7 mouse cellular contexts compared by ENCODE assay signal in the genomic region with DNA sequence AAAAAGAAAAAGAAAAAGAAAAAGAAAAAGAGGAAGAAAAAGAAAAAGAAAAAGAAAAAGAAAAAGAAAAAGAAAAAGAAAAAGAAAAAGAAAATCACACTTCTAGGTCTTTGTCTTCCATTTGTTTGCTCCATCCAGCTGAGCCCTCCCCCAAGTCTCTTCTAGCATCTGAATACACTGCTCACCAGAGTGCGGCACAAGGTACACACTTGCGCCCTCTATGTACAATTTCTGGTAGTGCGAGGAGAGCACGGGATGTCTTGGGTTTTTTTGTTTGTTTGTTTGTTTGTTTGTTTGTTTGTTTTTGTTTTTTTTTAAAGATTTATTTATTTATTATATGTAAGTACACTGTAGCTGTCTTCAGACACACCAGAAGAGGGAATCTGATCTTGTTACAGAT. TPM values are rescaled to one million over a fixed set of nuclear protein-coding genes. Genes with fewer than 3 reads are reported as not detected.
A peak's percentile ranks its signal among the peaks of the same experiment; 100 is the strongest.
DNase-seq lines count a peak whose midpoint lies in the region; ATAC-seq and TF ChIP-seq lines count a peak whose summit lies in the region.
"Not testable (repeated sequence)": the region's sequence is repeated elsewhere in the genome, so short reads cannot be mapped to it uniquely, and the experiment has no call there.

No protein-coding gene starts in this region.

- ATAC-seq in embryonic facial prominence, embryonic 11.5 days (replicated peaks; ENCODE audit: insufficient number of reproducible peaks, low FRiP score, low TSS enrichment, low read depth); intestine, postnatal 0 days; liver, embryonic 14.5 days (ENCODE audit: insufficient read depth); stomach, postnatal 0 days (ENCODE audit: low FRiP score, low TSS enrichment): not testable (repeated sequence)
- peak; percentile 51 for ATAC-seq in megakaryocyte progenitor cell, adult 5-6 weeks (replicated peaks; ENCODE audit: poor library complexity)

- DNase-seq in brain, adult 2 months (ENCODE audit: low read depth, low spot score), result peak; percentile 26
- DNase-seq in embryonic facial prominence, embryonic 11.5 days (ENCODE audit: low spot score), result peak; percentile 11
- not testable (repeated sequence) for DNase-seq in liver, embryonic 14.5 days (ENCODE audit: low read depth in 3 of 3, low spot score in 3 of 3); stomach, postnatal 0 days (ENCODE audit: low spot score)

- WGBS in embryonic facial prominence, embryonic 11.5 days, result 56% methylated on average over 4 of the region's 4 CpGs
- WGBS in intestine, postnatal 0 days, result 62% methylated on average over 4 of the region's 4 CpGs
- WGBS in liver, embryonic 14.5 days (ENCODE audit: insufficient replicate concordance), result 36% methylated on average over 4 of the region's 4 CpGs
- WGBS in stomach, postnatal 0 days, result 58% methylated on average over 4 of the region's 4 CpGs

- not testable (repeated sequence) for H3K9ac ChIP-seq in ES-Bruce4 (ENCODE audit: low read depth, poor library complexity, severe bottlenecking); embryonic facial prominence, embryonic 11.5 days (replicated peaks; ENCODE audit: low read length); intestine, postnatal 0 days (ENCODE audit: low read depth, low read length); liver, embryonic 14.5 days (replicated peaks); stomach, postnatal 0 days (ENCODE audit: low read length)

- H3K4me2 ChIP-seq in embryonic facial prominence, embryonic 11.5 days (ENCODE audit: low read depth, low read length); intestine, postnatal 0 days (replicated peaks; ENCODE audit: low read depth); liver, embryonic 14.5 days (ENCODE audit: low read depth); stomach, postnatal 0 days (replicated peaks; ENCODE audit: low read depth): not testable (repeated sequence)

- H3K4me3 ChIP-seq in ES-Bruce4 (ENCODE audit: low read depth, low read length); embryonic facial prominence, embryonic 11.5 days (ENCODE audit: low read depth, low read length); intestine, postnatal 0 days (ENCODE audit: low read depth, low read length); liver, embryonic 14.5 days (ENCODE audit: insufficient read depth in 1 of 2, low read depth in 2 of 2, low read length in 2 of 2); stomach, postnatal 0 days (ENCODE audit: low read depth, low read length): not testable (repeated sequence)

- not testable (repeated sequence) for H3K9me3 ChIP-seq in ES-Bruce4 (replicated peaks; ENCODE audit: control insufficient read depth, insufficient read depth, low read length, poor library complexity, severe bottlenecking); embryonic facial prominence, embryonic 11.5 days (replicated peaks; ENCODE audit: control insufficient read depth, low read length); intestine, postnatal 0 days (ENCODE audit: control insufficient read depth); liver, embryonic 14.5 days (ENCODE audit: control insufficient read depth, low read length); stomach, postnatal 0 days (ENCODE audit: control insufficient read depth, low read length)

- TF ChIP-seq CTCF in ES-Bruce4 (IDR thresholded peaks at IDR 0.05; ENCODE audit: low read depth, low read length), result peak; percentile 59
- peak; percentile 39 for TF ChIP-seq CTCF in intestine, postnatal 0 days (IDR thresholded peaks at IDR 0.05; ENCODE audit: low read depth)
- peak; percentile 85 for TF ChIP-seq CTCF in liver, embryonic 14.5 days (IDR thresholded peaks at IDR 0.05; ENCODE audit: low read depth)
- TF ChIP-seq CTCF in stomach, postnatal 0 days (IDR thresholded peaks at IDR 0.05; ENCODE audit: low read depth), result peak; percentile 38

- H3K36me3 ChIP-seq in ES-Bruce4 (ENCODE audit: control insufficient read depth, insufficient read depth, low read length, poor library complexity, severe bottlenecking); embryonic facial prominence, embryonic 11.5 days (replicated peaks; ENCODE audit: control insufficient read depth, insufficient read depth, low read depth, low read length); intestine, postnatal 0 days (ENCODE audit: control insufficient read depth, insufficient read depth); liver, embryonic 14.5 days (replicated peaks; ENCODE audit: control insufficient read depth, insufficient read depth, low read depth); stomach, postnatal 0 days (ENCODE audit: control insufficient read depth, insufficient read depth, low read length): not testable (repeated sequence)

- not testable (repeated sequence) for TF ChIP-seq EP300 in ES-Bruce4 (IDR thresholded peaks at IDR 0.05; ENCODE audit: insufficient read depth, low read depth, low read length); liver, embryonic 14.5 days (IDR thresholded peaks at IDR 0.05; ENCODE audit: low read depth); stomach, postnatal 0 days (optimal IDR thresholded peaks at IDR 0.05)

- not testable (repeated sequence) for H3K27ac ChIP-seq in ES-Bruce4 (ENCODE audit: insufficient read depth, low read length); embryonic facial prominence, embryonic 11.5 days (replicated peaks; ENCODE audit: low read depth, low read length); intestine, postnatal 0 days (ENCODE audit: low read depth, low read length); liver, embryonic 14.5 days; stomach, postnatal 0 days (replicated peaks)

- TF ChIP-seq POLR2A in ES-Bruce4 (IDR thresholded peaks at IDR 0.05; ENCODE audit: insufficient read depth, low read length), result not testable (repeated sequence)

- H3K4me1 ChIP-seq in ES-Bruce4 (ENCODE audit: control insufficient read depth, insufficient read depth, low read length); embryonic facial prominence, embryonic 11.5 days (ENCODE audit: control insufficient read depth, insufficient read depth, low read length); intestine, postnatal 0 days (replicated peaks; ENCODE audit: control insufficient read depth, insufficient read depth, low read length); stomach, postnatal 0 days (replicated peaks; ENCODE audit: control insufficient read depth, insufficient read depth): not testable (repeated sequence)
- H3K4me1 ChIP-seq in liver, embryonic 14.5 days (replicated peaks; ENCODE audit: control insufficient read depth in 2 of 2, insufficient read depth in 2 of 2, low read length in 1 of 2), result peaks cover 29 to 45% of the 10 kb centered on the region in 2 experiments

- H3K27me3 ChIP-seq in ES-Bruce4 (ENCODE audit: control insufficient read depth, insufficient read depth, low read length, poor library complexity, severe bottlenecking); embryonic facial prominence, embryonic 11.5 days (ENCODE audit: control insufficient read depth, insufficient read depth, low read length); intestine, postnatal 0 days (replicated peaks; ENCODE audit: control insufficient read depth, insufficient read depth, low read length); liver, embryonic 14.5 days (ENCODE audit: control insufficient read depth, insufficient read depth, low read length); stomach, postnatal 0 days (ENCODE audit: control insufficient read depth, insufficient read depth, low read length): not testable (repeated sequence)

RNA-seq across cellular contexts. Expression of a gene that starts 29.4 kb away (rescaled TPM):
- polyA plus RNA-seq in ES-Bruce4 (2011; ENCODE audit: insufficient read depth, insufficient read length, low read depth, missing spikeins), result 4.0 and 5.7 TPM in 2 replicates
- polyA plus RNA-seq in embryonic facial prominence, embryonic 11.5 days (2014; fragmentation: Nextera tagmentation; extraction: Ambion mirVana), result 1.1 and 1.5 TPM in 2 replicates
- 7.9 and 9.2 TPM in 2 replicates for polyA plus RNA-seq in intestine, postnatal 0 days (2015; fragmentation: Nextera tagmentation; extraction: Ambion mirVana)
- 0.95 and 0.98 TPM in 2 replicates for polyA plus RNA-seq in liver, embryonic 14.5 days (2012; rRNA removed)
- 0.56 and 0.71 TPM in 2 replicates for polyA plus RNA-seq in liver, embryonic 14.5 days (2014; fragmentation: Nextera tagmentation; extraction: Ambion mirVana)
- total RNA-seq in megakaryocyte progenitor cell, adult 5-6 weeks (2015), result 1.1 and 1.4 TPM in 2 replicates
- total RNA-seq in megakaryocyte progenitor cell, adult 5-6 weeks (2017), result 1.3 TPM in 2 replicates
- 7.6 and 8.2 TPM in 2 replicates for polyA plus RNA-seq in stomach, postnatal 0 days (2015; fragmentation: Nextera tagmentation; extraction: Ambion mirVana)

RNA-seq across cellular contexts. Expression of a gene that starts 38.1 kb away (rescaled TPM):
- 4.8 and 5.3 TPM in 2 replicates for polyA plus RNA-seq in ES-Bruce4 (2011; ENCODE audit: insufficient read depth, insufficient read length, low read depth, missing spikeins)
- 0.71 and 0.74 TPM in 2 replicates for polyA plus RNA-seq in embryonic facial prominence, embryonic 11.5 days (2014; fragmentation: Nextera tagmentation; extraction: Ambion mirVana)
- 0.25 and 0.35 TPM in 2 replicates for polyA plus RNA-seq in intestine, postnatal 0 days (2015; fragmentation: Nextera tagmentation; extraction: Ambion mirVana)
- polyA plus RNA-seq in liver, embryonic 14.5 days (2012; rRNA removed), result 12.7 and 13.1 TPM in 2 replicates
- 10.2 and 12.6 TPM in 2 replicates for polyA plus RNA-seq in liver, embryonic 14.5 days (2014; fragmentation: Nextera tagmentation; extraction: Ambion mirVana)
- total RNA-seq in megakaryocyte progenitor cell, adult 5-6 weeks (2015), result 0.05 TPM in 1 of 2 replicates, not detected in the other
- 0.10 TPM in 1 of 2 replicates, not detected in the other for total RNA-seq in megakaryocyte progenitor cell, adult 5-6 weeks (2017)
- 0.55 and 0.62 TPM in 2 replicates for polyA plus RNA-seq in stomach, postnatal 0 days (2015; fragmentation: Nextera tagmentation; extraction: Ambion mirVana)
